Mouse (Mus musculus) cerebellum, postnatal 25 days (tissue): Measurements from ENCODE around the gene Pde1c.
A peak's percentile ranks its signal among the peaks of the same experiment; 100 is the strongest.

ENCODE experiments used
- DNase-seq, 2 experiments: peaks; one replicate each; pipeline ENCODE4 v3.0.0; 2021; ENCODE audit warnings: mixed read lengths in 2 of 2

The Pde1c gene

GRCm38 (mm10) chr6:56066632-56067282 lies 502.1 kb downstream of the Pde1c start:
- peak; percentile 62 to 75 for DNase-seq

- no peak for DNase-seq
These were observed 505.2 kb downstream of the Pde1c start for GRCm38 (mm10) chr6:56063736-56064135.

- peak in 1 of 2 experiments; percentile 35 for DNase-seq
These were observed 519.8 kb downstream of the Pde1c start for GRCm38 (mm10) chr6:56049104-56049503.

GRCm38 (mm10) chr6:56048580-56048979 lies 520.3 kb downstream of the Pde1c start:
- no peak for DNase-seq

GRCm38 (mm10) chr6:56044716-56045115 lies 524.2 kb downstream of the Pde1c start:
- DNase-seq: no peak

GRCm38 (mm10) chr6:56044270-56044669 lies 524.6 kb downstream of the Pde1c start:
- DNase-seq: no peak

GRCm38 (mm10) chr6:56039476-56040055 lies 529.3 kb downstream of the Pde1c start:
- no peak for DNase-seq

- no peak for DNase-seq
These were observed 533.8 kb downstream of the Pde1c start for GRCm38 (mm10) chr6:56035054-56035453.

- no peak for DNase-seq
These were observed 536.7 kb downstream of the Pde1c start for GRCm38 (mm10) chr6:56032231-56032630.

- no peak for DNase-seq
These were observed 538.9 kb downstream of the Pde1c start for GRCm38 (mm10) chr6:56029986-56030385.

- peak in 1 of 2 experiments; percentile 27 for DNase-seq
These were observed 540.9 kb downstream of the Pde1c start for GRCm38 (mm10) chr6:56027966-56028365.

GRCm38 (mm10) chr6:56027318-56027717 lies 541.6 kb downstream of the Pde1c start:
- no peak for DNase-seq

- DNase-seq: peak in 1 of 2 experiments; percentile 26
These were observed 543.4 kb downstream of the Pde1c start for GRCm38 (mm10) chr6:56025533-56025932.
